Mouse (Mus musculus): ENCODE measurements around the gene Klrk1.
A peak's percentile ranks its signal among the peaks of the same experiment; 100 is the strongest.
"Not testable (repeated sequence)": the region's sequence is repeated elsewhere in the genome, so short reads cannot be mapped to it uniquely, and the experiment has no call there.

Klrk1 gene

GRCm38 (mm10) chr6:129623735-129624134 lies at the start of gene Klrk1:
Gene Klrk1 (minus strand): TSS chr6:129623864.
- DNase-seq = no peak

DNA sequence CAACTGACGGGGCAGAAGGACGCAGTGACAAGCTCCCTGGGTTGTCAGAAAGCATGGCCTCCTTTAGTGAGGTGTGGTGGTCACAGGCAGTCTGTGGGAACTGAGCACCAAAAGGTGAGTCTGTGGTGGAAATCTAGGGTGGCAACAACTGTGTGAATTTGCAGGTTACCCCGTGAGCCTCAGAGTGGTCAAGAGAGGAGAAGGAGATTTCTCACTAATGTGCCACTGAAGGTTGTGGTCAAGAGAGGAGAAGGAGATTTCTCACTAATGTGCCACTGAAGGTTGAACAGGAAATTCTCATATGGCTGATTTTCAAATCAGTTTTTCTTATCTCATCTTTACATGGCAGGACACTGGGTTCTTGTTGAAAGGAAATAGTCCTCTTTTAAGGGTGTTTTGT lies 37.6 kb upstream of the Klrk1 start:
- not testable (repeated sequence) for DNase-seq

DNA sequence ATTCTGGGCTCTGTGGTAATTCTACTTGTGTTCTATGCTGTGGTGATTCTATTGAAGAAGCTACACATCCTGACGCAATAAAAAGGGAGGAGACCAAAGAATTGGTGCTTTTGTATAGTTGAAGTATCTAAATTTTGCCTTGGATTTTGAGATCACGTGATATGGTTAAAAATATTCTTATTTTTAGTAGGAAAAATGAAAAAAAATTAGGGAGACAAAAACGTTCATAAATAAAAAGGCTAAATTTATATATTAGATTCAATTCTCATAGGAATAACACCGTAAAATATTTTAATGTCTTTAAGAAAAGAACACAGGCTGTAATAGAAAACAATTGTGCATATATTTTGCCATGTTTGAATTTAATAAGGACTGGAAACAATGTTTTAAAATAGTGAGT lies 36.9 kb upstream of the Klrk1 start, which contains the start of gene Klrc2:
TSS of gene Klrc2 (minus strand) at position 101 of the 400 bp plus-strand sequence.
- not testable (repeated sequence) for DNase-seq

DNA sequence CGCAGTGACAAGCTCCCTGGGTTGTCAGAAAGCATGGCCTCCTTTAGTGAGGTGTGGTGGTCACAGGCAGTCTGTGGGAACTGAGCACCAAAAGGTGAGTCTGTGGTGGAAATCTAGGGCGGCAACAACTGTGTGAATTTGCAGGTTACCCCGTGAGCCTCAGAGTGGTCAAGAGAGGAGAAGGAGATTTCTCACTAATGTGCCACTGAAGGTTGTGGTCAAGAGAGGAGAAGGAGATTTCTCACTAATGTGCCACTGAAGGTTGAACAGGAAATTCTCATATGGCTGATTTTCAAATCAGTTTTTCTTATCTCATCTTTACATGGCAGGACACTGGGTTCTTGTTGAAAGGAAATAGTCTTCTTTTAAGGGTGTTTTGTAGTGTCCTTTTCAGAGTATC lies 20.4 kb upstream of the Klrk1 start:
- not testable (repeated sequence) for DNase-seq

GRCm38 (mm10) chr6:129643237-129643636 lies 19.6 kb upstream of the Klrk1 start, which contains the start of gene Klrc3:
Gene Klrc3 (minus strand): TSS chr6:129643337.
- DNase-seq = not testable (repeated sequence)

DNA sequence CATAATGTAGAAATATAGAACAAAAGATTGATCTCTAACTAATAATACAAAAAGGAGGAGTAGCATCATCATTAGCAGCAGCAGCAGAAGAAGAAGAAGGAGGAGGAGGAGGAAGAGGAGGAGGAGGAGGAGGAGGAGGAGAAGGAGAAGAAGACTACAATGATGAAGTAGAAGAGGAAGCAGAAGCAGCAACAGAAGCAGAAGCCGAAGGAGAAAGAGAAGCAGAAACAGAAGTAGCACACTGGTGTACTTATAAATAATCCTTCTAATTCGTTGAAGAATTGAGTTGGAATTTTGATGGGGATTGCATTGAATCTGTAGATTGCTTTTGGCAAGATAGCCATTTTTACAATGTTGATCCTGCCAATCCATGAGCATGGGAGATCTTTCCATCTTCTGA lies 7.4 kb upstream of the Klrk1 start:
- not testable (repeated sequence) for DNase-seq

DNA sequence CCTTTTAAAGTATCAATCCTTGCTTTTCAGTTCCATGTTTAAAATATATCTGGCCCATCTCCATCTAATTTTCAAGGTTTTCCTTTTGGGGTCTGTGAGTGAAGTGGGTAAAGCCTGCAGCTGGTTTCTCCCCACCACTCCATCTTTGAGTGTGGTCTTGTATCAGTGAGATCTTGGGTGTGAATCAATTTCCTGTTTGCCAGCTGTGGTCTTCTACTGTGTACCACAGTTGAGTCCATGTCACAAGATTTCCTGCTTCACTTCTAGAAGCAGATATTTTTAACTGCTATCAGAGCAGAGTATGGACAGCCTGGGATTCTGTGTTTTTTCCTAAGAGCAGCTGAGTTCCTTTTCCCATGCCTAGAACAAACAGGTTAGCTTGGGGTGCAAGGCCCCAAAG lies 15.3 kb downstream of the Klrk1 start:
- peak; percentile 6 for DNase-seq

DNA sequence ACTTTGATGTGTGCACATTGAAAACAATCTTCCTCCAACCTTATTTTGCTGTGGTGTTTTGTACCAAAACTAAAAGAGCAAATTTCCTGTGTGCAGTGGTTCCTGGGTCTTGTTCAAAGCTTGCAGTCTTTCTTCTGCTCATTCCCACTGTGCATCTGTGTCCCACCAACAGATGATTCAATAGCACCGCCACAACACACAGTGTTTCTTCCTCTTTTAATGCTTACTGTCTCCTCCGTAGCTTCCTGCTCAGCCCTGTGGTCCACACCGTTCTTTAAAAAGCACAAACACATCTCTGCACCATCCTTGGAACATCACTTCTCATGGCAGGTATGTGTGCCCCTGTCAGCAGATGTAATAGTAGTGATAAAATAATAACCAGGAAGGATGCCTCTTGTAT lies 32.2 kb downstream of the Klrk1 start, which contains the start of gene Klrd1:
TSS of gene Klrd1 (plus strand) at position 275 of the 400 bp plus-strand sequence.
- DNase-seq = peak; percentile 8

DNA sequence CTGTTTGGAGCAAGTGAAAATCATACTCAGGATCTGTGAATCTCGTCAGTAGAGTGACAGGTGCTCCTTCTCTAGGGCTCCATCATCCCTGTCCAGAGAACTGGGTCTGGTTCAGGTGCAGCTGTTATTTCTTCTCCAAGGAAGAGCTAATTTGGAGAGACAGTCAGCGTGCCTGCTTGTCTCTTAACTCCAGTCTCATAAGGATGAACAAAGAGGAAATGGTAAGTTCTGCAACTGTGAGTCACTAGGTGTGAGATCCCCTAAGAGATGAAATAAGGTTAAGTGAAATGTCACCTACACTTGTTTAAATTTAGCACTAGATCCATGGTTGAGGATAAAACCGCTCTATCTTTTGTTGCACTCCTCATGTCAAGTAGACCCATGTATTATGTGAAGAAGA lies 40.6 kb downstream of the Klrk1 start:
- no peak for DNase-seq

- DNase-seq = no peak
These were observed 41.8 kb downstream of the Klrk1 start for GRCm38 (mm10) chr6:129581896-129582295.

DNA sequence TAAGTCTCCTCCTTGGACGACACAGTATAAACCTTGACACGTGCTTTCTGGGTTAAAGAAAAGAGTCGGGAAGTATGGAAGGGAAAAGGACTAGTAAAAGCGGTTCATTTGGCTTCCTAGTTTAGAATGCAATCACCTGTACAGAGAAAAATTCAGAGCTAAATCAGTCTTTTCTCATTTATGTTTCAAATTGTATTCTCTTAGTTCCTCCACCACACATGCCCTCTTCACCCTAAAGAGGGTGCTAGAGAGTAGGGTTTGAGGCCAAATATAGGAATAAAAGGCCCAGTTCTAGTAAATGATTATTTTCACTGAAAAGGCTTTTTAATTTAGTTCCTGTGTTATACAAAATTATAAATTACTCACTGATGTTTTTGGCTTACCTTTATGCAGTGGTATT lies 42.4 kb downstream of the Klrk1 start:
- peak; percentile 18 for DNase-seq

DNA sequence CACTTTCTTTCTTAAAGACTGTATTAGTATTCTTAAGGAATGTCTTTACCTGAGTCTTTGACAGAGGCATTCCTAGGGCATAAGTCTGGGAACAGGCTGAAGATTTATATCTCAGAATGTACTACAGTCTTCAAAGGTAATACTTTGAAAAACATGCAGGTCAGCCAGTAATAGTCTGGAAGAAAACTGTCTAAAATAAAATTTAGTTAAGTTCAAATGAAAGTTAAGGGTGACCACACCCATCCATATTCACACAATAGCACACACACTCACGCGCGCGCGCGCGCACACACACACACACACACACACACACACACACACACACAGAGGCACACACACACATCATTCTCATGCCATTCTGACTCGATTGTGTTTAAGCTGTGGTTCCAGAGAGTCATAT lies 46.1 kb downstream of the Klrk1 start, which contains the start of gene Klre1:
TSS of gene Klre1 (plus strand) at position 301 of the 400 bp plus-strand sequence.
- no peak for DNase-seq

DNA sequence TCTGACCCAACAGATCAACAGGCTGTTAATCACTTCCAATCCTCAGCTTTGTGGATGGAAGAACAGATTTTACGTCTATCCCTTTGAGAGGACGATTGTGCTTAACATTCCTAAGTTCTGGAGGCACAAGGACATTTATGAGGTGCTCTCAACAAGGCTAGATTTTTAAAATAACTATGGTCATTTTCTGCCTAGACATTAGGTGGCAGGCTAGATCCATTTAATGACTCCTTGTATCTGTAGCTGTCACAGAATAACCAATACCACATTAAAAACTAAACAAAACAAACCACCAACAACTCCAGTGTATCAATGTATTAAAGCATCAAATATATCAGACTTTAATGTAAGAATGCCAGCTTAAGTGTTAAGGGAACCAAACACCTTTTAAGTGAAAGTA lies 48.3 kb downstream of the Klrk1 start:
- DNase-seq = no peak

DNA sequence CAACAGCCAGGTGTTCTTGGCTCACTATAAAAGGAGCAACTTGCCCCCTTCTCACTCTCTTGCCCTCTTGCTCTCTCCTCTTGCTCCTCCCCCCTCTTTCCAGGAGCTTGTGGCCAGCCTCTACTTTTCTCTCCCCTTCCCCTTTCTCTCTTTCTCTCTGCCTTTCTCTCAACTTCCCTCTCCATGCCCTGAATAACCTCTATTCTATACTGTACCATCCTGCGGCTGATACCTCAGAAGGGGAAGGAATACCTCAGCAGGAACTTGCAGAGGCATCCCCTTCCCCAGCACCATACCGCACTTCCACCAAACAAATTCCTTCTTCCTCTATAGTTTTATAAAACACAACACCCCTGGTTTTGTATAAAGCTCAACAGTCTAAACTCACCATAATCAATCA lies 58.4 kb downstream of the Klrk1 start:
- no peak for DNase-seq
